Mouse (Mus musculus): ENCODE results near the gene Fmnl1. TPM values are rescaled to one million over a fixed set of nuclear protein-coding genes. Genes with fewer than 3 reads are reported as not detected.

The Fmnl1 gene
- polyA plus RNA-seq, 1 experiment from 2014 or later, result 0.69 TPM

GRCm38 (mm10) chr11:103223951-103224456 lies 53.1 kb downstream of the Fmnl1 start:
- H3K9ac ChIP-seq (ENCODE audit: low read length), result no peak overlapping the region
- no peaks in the 10 kb centered on the region for H3K9me3 ChIP-seq (ENCODE audit: control insufficient read depth, low read length)
- no peak overlapping the region for H3K4me3 ChIP-seq (ENCODE audit: low read depth, low read length)
- H3K27ac ChIP-seq (replicated peaks; ENCODE audit: low read depth, low read length), result no peak overlapping the region
- H3K36me3 ChIP-seq (ENCODE audit: control insufficient read depth, insufficient read depth, low read length), result no peaks in the 10 kb centered on the region; the same call in 1 of the 2 replicates
- ATAC-seq (ENCODE audit: insufficient number of reproducible peaks, low FRiP score, low TSS enrichment, low read depth), result no peak
- H3K4me1 ChIP-seq (ENCODE audit: control insufficient read depth, insufficient read depth, low read length), result 0 out of 2 replicates have a peak, but pooled peaks cover 3% of the 10 kb centered on the region
- no peak for DNase-seq (ENCODE audit: low spot score)
- no peak overlapping the region for H3K4me2 ChIP-seq (ENCODE audit: low read depth, severe bottlenecking)
- H3K27me3 ChIP-seq (ENCODE audit: control insufficient read depth, insufficient read depth, low read length), result no peaks in the 10 kb centered on the region
- 64% methylated on average over 18 of the region's 18 CpGs for WGBS

- no peaks in the 10 kb centered on the region for H3K9me3 ChIP-seq (ENCODE audit: control insufficient read depth, low read length)
- H3K9ac ChIP-seq (ENCODE audit: low read length), result no peak overlapping the region
- no peak overlapping the region for H3K27ac ChIP-seq (replicated peaks; ENCODE audit: low read depth, low read length)
- H3K4me1 ChIP-seq (ENCODE audit: control insufficient read depth, insufficient read depth, low read length), result peaks cover 7% of the 10 kb centered on the region; the same call in 1 of the 2 replicates
- H3K4me3 ChIP-seq (ENCODE audit: low read depth, low read length), result no peak overlapping the region
- peaks cover 2% of the 10 kb centered on the region; the same call in 1 of the 2 replicates for H3K36me3 ChIP-seq (ENCODE audit: control insufficient read depth, insufficient read depth, low read length)
- ATAC-seq (ENCODE audit: insufficient number of reproducible peaks, low FRiP score, low TSS enrichment, low read depth) (no peak), DNase-seq (ENCODE audit: low spot score) (no peak)
- H3K27me3 ChIP-seq (ENCODE audit: control insufficient read depth, insufficient read depth, low read length), result no peaks in the 10 kb centered on the region
- WGBS, result 94% methylated on average over 2 of the region's 2 CpGs
- no peak overlapping the region for H3K4me2 ChIP-seq (ENCODE audit: low read depth, severe bottlenecking)
Measured at GRCm38 (mm10) chr11:103229608-103230007, 58.7 kb downstream of the Fmnl1 start.

GRCm38 (mm10) chr11:103230626-103231025 lies 59.7 kb downstream of the Fmnl1 start:
- Histone ChIP-seq H3K9me3 (ENCODE audit: control insufficient read depth, low read length) (no peaks in the 10 kb centered on the region), H3K4me2 (ENCODE audit: low read depth, severe bottlenecking) (no peak overlapping the region), H3K4me1 (ENCODE audit: control insufficient read depth, insufficient read depth, low read length) (peaks cover 4% of the 10 kb centered on the region; the same call in 1 of the 2 replicates), H3K27me3 (ENCODE audit: control insufficient read depth, insufficient read depth, low read length) (no peaks in the 10 kb centered on the region), H3K9ac (ENCODE audit: low read length) (no peak overlapping the region), H3K36me3 (ENCODE audit: control insufficient read depth, insufficient read depth, low read length) (peaks cover 2% of the 10 kb centered on the region; the same call in 1 of the 2 replicates), H3K27ac (replicated peaks; ENCODE audit: low read depth, low read length) (no peak overlapping the region), H3K4me3 (ENCODE audit: low read depth, low read length) (no peak overlapping the region)
- ATAC-seq (ENCODE audit: insufficient number of reproducible peaks, low FRiP score, low TSS enrichment, low read depth) (no peak), DNase-seq (ENCODE audit: low spot score) (no peak)
- 89% methylated on average over 19 of the region's 19 CpGs for WGBS

- no peaks in the 10 kb centered on the region for H3K27me3 ChIP-seq (ENCODE audit: control insufficient read depth, insufficient read depth, low read length)
Measured at GRCm38 (mm10) chr11:103231367-103231766, 60.5 kb downstream of the Fmnl1 start.

GRCm38 (mm10) chr11:103232966-103233365 lies 62.1 kb downstream of the Fmnl1 start:
- no peaks in the 10 kb centered on the region for H3K9me3 ChIP-seq (ENCODE audit: control insufficient read depth, low read length)

More at GRCm38 (mm10) chr11:103231367-103231766, 60.5 kb downstream of the Fmnl1 start:
- no peaks in the 10 kb centered on the region for H3K9me3 ChIP-seq (ENCODE audit: control insufficient read depth, low read length)
- H3K9ac ChIP-seq (ENCODE audit: low read length), result no peak overlapping the region
- no peak overlapping the region for H3K27ac ChIP-seq (replicated peaks; ENCODE audit: low read depth, low read length)
- H3K36me3 ChIP-seq (ENCODE audit: control insufficient read depth, insufficient read depth, low read length), result peaks cover 2% of the 10 kb centered on the region; the same call in 1 of the 2 replicates
- WGBS, result 91% methylated on average over 7 of the region's 7 CpGs
- no peak overlapping the region for H3K4me2 ChIP-seq (ENCODE audit: low read depth, severe bottlenecking)
- DNase-seq (ENCODE audit: low spot score) (no peak), ATAC-seq (ENCODE audit: insufficient number of reproducible peaks, low FRiP score, low TSS enrichment, low read depth) (no peak)
- H3K4me3 ChIP-seq (ENCODE audit: low read depth, low read length), result no peak overlapping the region
- peaks cover 4% of the 10 kb centered on the region; the same call in 1 of the 2 replicates for H3K4me1 ChIP-seq (ENCODE audit: control insufficient read depth, insufficient read depth, low read length)

GRCm38 (mm10) chr11:103234447-103234846 lies 63.5 kb downstream of the Fmnl1 start:
- H3K4me2 ChIP-seq (ENCODE audit: low read depth, severe bottlenecking), result no peak overlapping the region
- H3K9ac ChIP-seq (ENCODE audit: low read length), result no peak overlapping the region
- DNase-seq (ENCODE audit: low spot score), result no peak
- ATAC-seq (ENCODE audit: insufficient number of reproducible peaks, low FRiP score, low TSS enrichment, low read depth), result no peak
- no peaks in the 10 kb centered on the region for H3K27me3 ChIP-seq (ENCODE audit: control insufficient read depth, insufficient read depth, low read length)
- WGBS, result 89% methylated on average over 1 of the region's 1 CpGs
- peaks cover 4% of the 10 kb centered on the region; the same call in 1 of the 2 replicates for H3K4me1 ChIP-seq (ENCODE audit: control insufficient read depth, insufficient read depth, low read length)
- peaks cover 4% of the 10 kb centered on the region; the same call in 1 of the 2 replicates for H3K36me3 ChIP-seq (ENCODE audit: control insufficient read depth, insufficient read depth, low read length)
- no peaks in the 10 kb centered on the region for H3K9me3 ChIP-seq (ENCODE audit: control insufficient read depth, low read length)
- H3K4me3 ChIP-seq (ENCODE audit: low read depth, low read length), result no peak overlapping the region
- no peak overlapping the region for H3K27ac ChIP-seq (replicated peaks; ENCODE audit: low read depth, low read length)

More at GRCm38 (mm10) chr11:103232966-103233365, 62.1 kb downstream of the Fmnl1 start:
- no peak overlapping the region for H3K27ac ChIP-seq (replicated peaks; ENCODE audit: low read depth, low read length)
- no peaks in the 10 kb centered on the region for H3K27me3 ChIP-seq (ENCODE audit: control insufficient read depth, insufficient read depth, low read length)
- peaks cover 4% of the 10 kb centered on the region; the same call in 1 of the 2 replicates for H3K4me1 ChIP-seq (ENCODE audit: control insufficient read depth, insufficient read depth, low read length)
- no peak for ATAC-seq (ENCODE audit: insufficient number of reproducible peaks, low FRiP score, low TSS enrichment, low read depth)
- 32% methylated on average over 7 of the region's 7 CpGs for WGBS
- H3K36me3 ChIP-seq (ENCODE audit: control insufficient read depth, insufficient read depth, low read length), result peaks cover 2% of the 10 kb centered on the region; the same call in 1 of the 2 replicates
- no peak overlapping the region for H3K4me3 ChIP-seq (ENCODE audit: low read depth, low read length)
- DNase-seq (ENCODE audit: low spot score), result peak; percentile 83
- no peak overlapping the region; the same call in 1 of the 2 replicates for H3K9ac ChIP-seq (ENCODE audit: low read length)
- H3K4me2 ChIP-seq (ENCODE audit: low read depth, severe bottlenecking), result no peak overlapping the region

GRCm38 (mm10) chr11:103235702-103236101 lies 64.8 kb downstream of the Fmnl1 start:
- no peaks in the 10 kb centered on the region for H3K9me3 ChIP-seq (ENCODE audit: control insufficient read depth, low read length)
- no peak for DNase-seq (ENCODE audit: low spot score)
- 65% methylated on average over 11 of the region's 11 CpGs for WGBS
- H3K27ac ChIP-seq (replicated peaks; ENCODE audit: low read depth, low read length), result no peak overlapping the region
- no peak for ATAC-seq (ENCODE audit: insufficient number of reproducible peaks, low FRiP score, low TSS enrichment, low read depth)
- no peak overlapping the region for H3K4me2 ChIP-seq (ENCODE audit: low read depth, severe bottlenecking)
- H3K4me3 ChIP-seq (ENCODE audit: low read depth, low read length), result no peak overlapping the region
- peaks cover 4% of the 10 kb centered on the region; the same call in 1 of the 2 replicates for H3K4me1 ChIP-seq (ENCODE audit: control insufficient read depth, insufficient read depth, low read length)
- no peak overlapping the region for H3K9ac ChIP-seq (ENCODE audit: low read length)
- no peaks in the 10 kb centered on the region for H3K27me3 ChIP-seq (ENCODE audit: control insufficient read depth, insufficient read depth, low read length)
- H3K36me3 ChIP-seq (ENCODE audit: control insufficient read depth, insufficient read depth, low read length), result peaks cover 3% of the 10 kb centered on the region; the same call in 1 of the 2 replicates

- Histone ChIP-seq H3K27me3 (ENCODE audit: control insufficient read depth, insufficient read depth, low read length) (no peaks in the 10 kb centered on the region), H3K4me1 (ENCODE audit: control insufficient read depth, insufficient read depth, low read length) (peaks cover 4% of the 10 kb centered on the region; the same call in 1 of the 2 replicates), H3K4me3 (ENCODE audit: low read depth, low read length) (no peak overlapping the region), H3K9me3 (ENCODE audit: control insufficient read depth, low read length) (no peaks in the 10 kb centered on the region), H3K4me2 (ENCODE audit: low read depth, severe bottlenecking) (no peak overlapping the region), H3K36me3 (ENCODE audit: control insufficient read depth, insufficient read depth, low read length) (peaks cover 3% of the 10 kb centered on the region; the same call in 1 of the 2 replicates), H3K27ac (replicated peaks; ENCODE audit: low read depth, low read length) (no peak overlapping the region), H3K9ac (ENCODE audit: low read length) (no peak overlapping the region)
- DNase-seq (ENCODE audit: low spot score) (no peak), ATAC-seq (ENCODE audit: insufficient number of reproducible peaks, low FRiP score, low TSS enrichment, low read depth) (no peak)
- 86% methylated on average over 6 of the region's 6 CpGs for WGBS
Measured at GRCm38 (mm10) chr11:103236431-103236830, 65.5 kb downstream of the Fmnl1 start.
